Comparison of ENCODE assay signal across 14 mouse cellular contexts in the genomic region with DNA sequence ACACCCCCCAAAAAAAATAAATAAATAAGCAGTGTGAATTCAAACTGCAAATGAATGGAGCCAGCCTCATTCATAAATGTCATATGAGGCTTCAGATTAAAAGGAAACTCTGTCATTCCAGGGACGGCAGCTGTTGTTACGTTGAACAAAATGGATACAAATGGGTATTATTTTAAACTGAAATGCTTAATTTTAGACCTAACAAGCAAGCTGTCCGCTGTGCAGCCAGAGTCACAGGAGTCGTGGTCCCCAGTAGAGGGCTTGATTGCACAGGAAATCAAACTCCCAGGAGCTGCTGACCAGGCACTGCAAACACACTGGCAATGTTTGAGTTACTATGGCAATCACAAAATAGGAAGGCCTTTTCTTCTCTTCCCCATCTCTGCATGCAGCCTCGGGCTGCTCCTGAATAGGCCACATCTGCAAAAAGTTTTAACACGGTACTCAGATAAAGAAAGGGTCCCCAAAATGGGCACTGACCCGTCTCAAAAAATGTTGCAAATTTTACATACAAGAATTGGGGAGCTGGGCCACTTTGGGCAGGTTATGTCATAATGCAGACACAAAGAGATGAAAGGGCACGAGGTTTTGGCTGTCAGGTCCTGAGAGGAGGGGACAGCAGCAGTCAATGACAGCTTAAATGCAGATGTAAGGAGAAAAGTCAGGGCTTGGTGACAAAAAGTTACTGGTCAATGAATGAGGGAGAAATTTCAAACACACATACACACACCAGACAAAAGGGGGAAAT. TPM values are rescaled to one million over a fixed set of nuclear protein-coding genes. Genes with fewer than 3 reads are reported as not detected.
DNase-seq lines count a peak whose midpoint lies in the region; ATAC-seq and TF ChIP-seq lines count a peak whose summit lies in the region.
"Had no signal": no experiment of that assay in that cellular context is flagged by ENCODE, and none has a peak within 500 bp of the region (broad histone marks: within the 10 kb centered on the region; RNA-seq: fewer than 3 reads in every experiment).

No protein-coding gene starts in this region.

- H3K4me2 ChIP-seq in embryonic facial prominence, embryonic 11.5 days (ENCODE audit: low read depth, low read length), result no peak overlapping the region
- H3K4me2 ChIP-seq in midbrain, embryonic 16.5 days (ENCODE audit: low read length), result no peak overlapping the region

- TF ChIP-seq CTCF in cerebellum, adult 2 months (IDR thresholded peaks at IDR 0.05; ENCODE audit: borderline replicate concordance, insufficient read depth, low read depth, low read length), result no peak

- no peak overlapping the region for H3K9ac ChIP-seq in embryonic facial prominence, embryonic 11.5 days (replicated peaks; ENCODE audit: low read length)
- no peak overlapping the region for H3K9ac ChIP-seq in midbrain, embryonic 16.5 days (ENCODE audit: low read depth, low read length)
- H3K9ac ChIP-seq: heart, embryonic 15.5 days; intestine, embryonic 15.5 days; liver, embryonic 13.5 days had no signal

- H3K27ac ChIP-seq in cerebellum, adult 2 months (ENCODE audit: insufficient read depth, low read length), result no peak overlapping the region
- no peak overlapping the region for H3K27ac ChIP-seq in embryonic facial prominence, embryonic 11.5 days (replicated peaks; ENCODE audit: low read depth, low read length)
- no peak overlapping the region for H3K27ac ChIP-seq in midbrain, embryonic 16.5 days (ENCODE audit: low read length)
- H3K27ac ChIP-seq: heart, embryonic 15.5 days; intestine, embryonic 15.5 days; liver, embryonic 13.5 days had no signal

- intact Hi-C loops in left cerebral cortex, postnatal 4 days (cut with DNase I), result no loop called here
- intact Hi-C loops in left cerebral cortex, postnatal 36 days (cut with DNase I), result no loop called here

- no peaks in the 10 kb centered on the region for H3K27me3 ChIP-seq in cerebellum, adult 2 months (ENCODE audit: control insufficient read depth, insufficient read depth, low read length)
- no peaks in the 10 kb centered on the region for H3K27me3 ChIP-seq in embryonic facial prominence, embryonic 11.5 days (ENCODE audit: control insufficient read depth, insufficient read depth, low read length)
- H3K27me3 ChIP-seq in midbrain, embryonic 16.5 days (ENCODE audit: control insufficient read depth, insufficient read depth, low read depth, low read length), result peaks cover 15% of the 10 kb centered on the region; the same call in 1 of the 2 replicates
- H3K27me3 ChIP-seq: heart, embryonic 15.5 days; intestine, embryonic 15.5 days; liver, embryonic 13.5 days had no signal

- WGBS in cerebellum, adult 2 months, result 76% methylated on average over 8 of the region's 8 CpGs
- WGBS in embryonic facial prominence, embryonic 11.5 days, result 20% methylated on average over 8 of the region's 8 CpGs
- WGBS in midbrain, embryonic 16.5 days, result 8% methylated on average over 8 of the region's 8 CpGs

- no peaks in the 10 kb centered on the region for H3K4me1 ChIP-seq in cerebellum, adult 2 months (ENCODE audit: control insufficient read depth, insufficient read depth, low read length)
- H3K4me1 ChIP-seq in embryonic facial prominence, embryonic 11.5 days (ENCODE audit: control insufficient read depth, insufficient read depth, low read length), result no peaks in the 10 kb centered on the region
- H3K4me1 ChIP-seq in midbrain, embryonic 16.5 days (ENCODE audit: control insufficient read depth, insufficient read depth, low read length), result peaks cover 11% of the 10 kb centered on the region; the same call in 1 of the 2 replicates
- H3K4me1 ChIP-seq: intestine, embryonic 15.5 days; liver, embryonic 13.5 days had no signal

- no peak for ATAC-seq in embryonic facial prominence, embryonic 11.5 days (replicated peaks; ENCODE audit: insufficient number of reproducible peaks, low FRiP score, low TSS enrichment, low read depth)
- peak; percentile 70; the same call in 1 of the 2 replicates for ATAC-seq in midbrain, embryonic 16.5 days
- ATAC-seq: intestine, embryonic 15.5 days had no signal

- no peaks in the 10 kb centered on the region for H3K9me3 ChIP-seq in embryonic facial prominence, embryonic 11.5 days (replicated peaks; ENCODE audit: control insufficient read depth, low read length)
- no peaks in the 10 kb centered on the region for H3K9me3 ChIP-seq in midbrain, embryonic 16.5 days (replicated peaks; ENCODE audit: control insufficient read depth, low read length, poor library complexity, severe bottlenecking)
- H3K9me3 ChIP-seq: heart, embryonic 15.5 days; intestine, embryonic 15.5 days; liver, embryonic 13.5 days had no signal

- no peak for TF ChIP-seq POLR2A in cerebellum, adult 2 months (IDR thresholded peaks at IDR 0.05; ENCODE audit: borderline replicate concordance, insufficient read depth, low read length)

- DNase-seq in cerebellum, postnatal 10 days, result peak; percentile 15 to 21
- no peak for DNase-seq in cerebellum, adult 2 months
- DNase-seq in left cerebral cortex, postnatal 4 days, result peak; percentile 26
- DNase-seq in left cerebral cortex, postnatal 36 days (ENCODE audit: low spot score in 2 of 2), result no peak
- peak; percentile 60 for DNase-seq in embryonic facial prominence, embryonic 11.5 days (ENCODE audit: low spot score)
- DNase-seq in urinary bladder, postnatal 14 days (ENCODE audit: low spot score), result no peak
- no peak for DNase-seq in cerebellum, adult 9-10 months
- DNase-seq: adrenal gland, postnatal 25 days; gastrocnemius, postnatal 25 days; liver, embryonic 13.5 days; spleen, adult 18-20 months had no signal

- H3K4me3 ChIP-seq in cerebellum, adult 2 months (replicated peaks; ENCODE audit: insufficient read depth, low read depth, low read length), result no peak overlapping the region
- H3K4me3 ChIP-seq in embryonic facial prominence, embryonic 11.5 days (ENCODE audit: low read depth, low read length), result no peak overlapping the region
- no peak overlapping the region for H3K4me3 ChIP-seq in midbrain, embryonic 16.5 days (ENCODE audit: low read depth, low read length)
- H3K4me3 ChIP-seq: liver, embryonic 13.5 days had no signal

- no peaks in the 10 kb centered on the region for H3K36me3 ChIP-seq in embryonic facial prominence, embryonic 11.5 days (replicated peaks; ENCODE audit: control insufficient read depth, insufficient read depth, low read depth, low read length)
- H3K36me3 ChIP-seq in midbrain, embryonic 16.5 days (ENCODE audit: control insufficient read depth, insufficient read depth, low read length), result no peaks in the 10 kb centered on the region
- H3K36me3 ChIP-seq: heart, embryonic 15.5 days; intestine, embryonic 15.5 days; liver, embryonic 13.5 days had no signal

RNA-seq across cellular contexts. Expression of gene Gsx1, which starts 54.0 kb away (rescaled TPM):
- 0.48 and 0.51 TPM in 2 replicates for polyA plus RNA-seq in cerebellum, adult 2 months (2012; rRNA removed)
- 1 to 10 TPM; 1.3 to 1.8 TPM for total RNA-seq in left cerebral cortex, postnatal 4 days (2021)
- under 1 TPM; 0.17 to 0.52 TPM for total RNA-seq in left cerebral cortex, postnatal 36 days (2021)
- polyA plus RNA-seq in embryonic facial prominence, embryonic 11.5 days (2014; fragmentation: Nextera tagmentation; extraction: Ambion mirVana), result 2.2 and 2.3 TPM in 2 replicates
- polyA plus RNA-seq in midbrain, embryonic 16.5 days (2015; fragmentation: Nextera tagmentation; extraction: Ambion mirVana), result 2.2 and 4.2 TPM in 2 replicates
- total RNA-seq: adrenal gland, postnatal 25 days; gastrocnemius, postnatal 25 days had no signal
- polyA plus RNA-seq: heart, embryonic 15.5 days; intestine, embryonic 15.5 days; liver, embryonic 13.5 days had no signal

RNA-seq across cellular contexts. Expression of gene Polr1d, which starts 57.7 kb away (rescaled TPM):
- polyA plus RNA-seq in cerebellum, adult 2 months (2012; rRNA removed), result 85.0 and 89.2 TPM in 2 replicates
- total RNA-seq in left cerebral cortex, postnatal 4 days (2021), result 10 to 100 TPM; 93.0 to 96.0 TPM
- total RNA-seq in left cerebral cortex, postnatal 36 days (2021), result 10 to 100 TPM; 61.3 to 78.1 TPM
- polyA plus RNA-seq in embryonic facial prominence, embryonic 11.5 days (2014; fragmentation: Nextera tagmentation; extraction: Ambion mirVana), result 124 and 129 TPM in 2 replicates
- polyA plus RNA-seq in midbrain, embryonic 16.5 days (2015; fragmentation: Nextera tagmentation; extraction: Ambion mirVana), result 87.6 and 89.7 TPM in 2 replicates

RNA-seq across cellular contexts. Expression of gene Lnx2, which starts 58.1 kb away (rescaled TPM):
- polyA plus RNA-seq in cerebellum, adult 2 months (2012; rRNA removed), result 15.9 and 16.8 TPM in 2 replicates
- total RNA-seq in left cerebral cortex, postnatal 4 days (2021), result 10 to 100 TPM in 1 of 2 experiments, 1 to 10 TPM in 1; 9.7 to 10.7 TPM
- 1 to 10 TPM; 5.0 to 5.8 TPM for total RNA-seq in left cerebral cortex, postnatal 36 days (2021)
- 11.2 and 11.3 TPM in 2 replicates for polyA plus RNA-seq in embryonic facial prominence, embryonic 11.5 days (2014; fragmentation: Nextera tagmentation; extraction: Ambion mirVana)
- 4.5 and 5.0 TPM in 2 replicates for polyA plus RNA-seq in midbrain, embryonic 16.5 days (2015; fragmentation: Nextera tagmentation; extraction: Ambion mirVana)

Comparison
In these comparisons a context has a peak if more than half of its experiments do, and no peak if none do; other contexts are left out.
1. DNase-seq: peak in cerebellum, postnatal 10 days (2 of 2), left cerebral cortex, postnatal 4 days (single experiment) and embryonic facial prominence, embryonic 11.5 days (single experiment); none in cerebellum, adult 2 months (0 of 2), left cerebral cortex, postnatal 36 days (0 of 2), urinary bladder, postnatal 14 days (single experiment) and cerebellum, adult 9-10 months (single experiment).